Mouse (Mus musculus): Measurements from ENCODE around the gene Slc39a1. TPM values are rescaled to one million over a fixed set of nuclear protein-coding genes. Genes with fewer than 3 reads are reported as not detected.

The Slc39a1 gene
- total RNA-seq, 2 experiments from 2014 or later = 49.6 to 54.7 TPM

Small RNA genes within 50 kb of the gene (microRNA-seq; reads per million reads assigned to microRNA genes)
- gene Mir7012 (ENCODE audit: borderline replicate concordance in 2 of 2) = 0 reads per million in 2 experiments

Other genes with a start within 250 kb of the Slc39a1 start
- 10 to 100 TPM; 44.7 to 54.8 TPM for gene Hax1, start 249.4 kb upstream of the Slc39a1 start, total RNA-seq (2021)
- gene 4933434E20Rik, start 196.5 kb upstream of the Slc39a1 start, total RNA-seq (2021) = 10 to 100 TPM; 84.1 to 84.9 TPM
- 10 to 100 TPM; 79.1 to 79.3 TPM for gene Ubap2l, start 195.5 kb upstream of the Slc39a1 start, total RNA-seq (2021)
- gene Tpm3, start 175.5 kb upstream of the Slc39a1 start, total RNA-seq (2021) = 100 to 1,000 TPM; 133 to 716 TPM
- gene Nup210l, start 144.0 kb upstream of the Slc39a1 start, total RNA-seq (2021) = under 1 TPM; 0.05 to 0.08 TPM
- 100 to 1,000 TPM; 823 to 860 TPM for gene Rps27, start 34.5 kb upstream of the Slc39a1 start, total RNA-seq (2021)
- 1 to 10 TPM; 7.1 to 8.8 TPM for gene Rab13, start 34.5 kb upstream of the Slc39a1 start, total RNA-seq (2021)
- 10 to 100 TPM; 54.3 to 56.9 TPM for gene Jtb, start 16.6 kb upstream of the Slc39a1 start, total RNA-seq (2021)
- under 1 TPM in 1 of 2 experiments, not detected in 1; 0.35 TPM for gene Creb3l4, start 4.7 kb upstream of the Slc39a1 start, total RNA-seq (2021)
- gene Crtc2, start 6.0 kb downstream of the Slc39a1 start, total RNA-seq (2021) = 10 to 100 TPM; 13.9 to 16.9 TPM
- gene Dennd4b, start 17.0 kb downstream of the Slc39a1 start, total RNA-seq (2021) = 10 to 100 TPM; 71.3 to 76.9 TPM
- gene Gatad2b, start 45.0 kb downstream of the Slc39a1 start, total RNA-seq (2021) = 10 to 100 TPM; 37.2 to 40.0 TPM
- gene Slc27a3, start 141.8 kb downstream of the Slc39a1 start, total RNA-seq (2021) = 1 to 10 TPM; 1.5 to 1.7 TPM
- gene Ints3, start 185.4 kb downstream of the Slc39a1 start, total RNA-seq (2021) = 10 to 100 TPM; 14.5 to 15.9 TPM
- gene Npr1, start 217.7 kb downstream of the Slc39a1 start, total RNA-seq (2021) = 10 to 100 TPM in 1 of 2 experiments, 1 to 10 TPM in 1; 7.7 to 10.8 TPM
- 10 to 100 TPM; 23.4 to 25.6 TPM for gene Ilf2, start 228.0 kb downstream of the Slc39a1 start, total RNA-seq (2021)
- gene Snapin, start 242.9 kb downstream of the Slc39a1 start, total RNA-seq (2021) = 10 to 100 TPM; 57.4 to 60.0 TPM

Data from gastrocnemius, postnatal 25 days (tissue).